Mouse (Mus musculus) midbrain, embryonic 14.5 days (tissue): ENCODE data around the gene Tbxas1. TPM values are rescaled to one million over a fixed set of nuclear protein-coding genes. Genes with fewer than 3 reads are reported as not detected.

ENCODE experiments used
- ATAC-seq: fragments of 200-750 bp; cut with Nextera tagmentation; 2 replicates; pipeline ENCODE4 v1.8.0; 2017; ENCODE audit warnings: moderate number of reproducible peaks, moderate library complexity; ENCODE audit not compliant: low FRiP score, low TSS enrichment
- DNase-seq: peaks from one replicate; pipeline ENCODE4 v3.0.0-alpha.2; 2015
- H3K27ac ChIP-seq: fragments of 300-500 bp; sonication (generic); replicated peaks from 2 replicates; pipeline ENCODE4 v1.5.1; 2014; ENCODE audit warnings: mild to moderate bottlenecking, low read depth, low read length, moderate library complexity
- H3K27me3 ChIP-seq: fragments of 300-500 bp; sonication (generic); 2 replicates; pipeline ENCODE4 v1.6.1; 2014; ENCODE audit warnings: low read length, control low read depth, mixed read lengths; ENCODE audit not compliant: control insufficient read depth, insufficient read depth
- H3K36me3 ChIP-seq: fragments of 300-500 bp; sonication (generic); 2 replicates; pipeline ENCODE4 v1.6.1; 2014; ENCODE audit warnings: low read length, control low read depth; ENCODE audit not compliant: control insufficient read depth, insufficient read depth
- H3K4me1 ChIP-seq: fragments of 300-500 bp; sonication (generic); 2 replicates; pipeline ENCODE4 v1.6.1; 2014; ENCODE audit warnings: mild to moderate bottlenecking, antibody characterized with exemption, low read length, control low read depth; ENCODE audit not compliant: control insufficient read depth, insufficient read depth
- H3K4me2 ChIP-seq: fragments of 300-500 bp; sonication (generic); 2 replicates; pipeline ENCODE4 v1.6.1; 2014; ENCODE audit warnings: mild to moderate bottlenecking, low read length, moderate library complexity
- H3K4me3 ChIP-seq: fragments of 300-500 bp; sonication (generic); replicated peaks from 2 replicates; pipeline ENCODE4 v1.5.1; 2014; ENCODE audit warnings: low read depth, low read length
- H3K9ac ChIP-seq: fragments of 300-500 bp; sonication (generic); replicated peaks from 2 replicates; pipeline ENCODE4 v1.6.1; 2014; ENCODE audit warnings: mild to moderate bottlenecking, low read length, moderate library complexity
- H3K9me3 ChIP-seq: fragments of 300-500 bp; sonication (generic); 2 replicates; pipeline ENCODE4 v1.6.1; 2016; ENCODE audit warnings: low read length, control low read depth, mixed read lengths; ENCODE audit not compliant: control insufficient read depth
- WGBS: fragments of 180-500 bp; shearing (Covaris S2); extraction: QIAGEN DNeasy Blood & Tissue Kit; methylation state at CpG from one replicate; pipeline ENCODE4 v1.1.7; 2014; 5-methylcytosine and 5-hydroxymethylcytosine counted together
- polyA plus RNA-seq: library from polyadenylated mRNA; unstranded; fragments of >200 nt; fragmentation: Nextera tagmentation; extraction: Ambion mirVana; gene quantifications from 2 replicates; pipeline ENCODE4 v1.2.1, GENCODE M21; 2014

Tbxas1 gene
- polyA plus RNA-seq, 1 experiment from 2014 or later, result 1.6 TPM

- 72% methylated on average over 6 of the region's 6 CpGs for WGBS
- no peaks in the 10 kb centered on the region for H3K9me3 ChIP-seq
- H3K27ac ChIP-seq, result peak overlapping the region; percentile 42; the same call in 1 of the 2 replicates
- ATAC-seq (no peak), DNase-seq (no peak)
- no peak overlapping the region for H3K4me3 ChIP-seq
- no peak overlapping the region for H3K9ac ChIP-seq
- no peaks in the 10 kb centered on the region for H3K36me3 ChIP-seq
- H3K4me1 ChIP-seq, result peaks cover 7% of the 10 kb centered on the region; the same call in 1 of the 2 replicates
- no peaks in the 10 kb centered on the region for H3K27me3 ChIP-seq
- H3K4me2 ChIP-seq, result no peak overlapping the region
Measured at GRCm38 (mm10) chr6:38970759-38971158, 95.6 kb downstream of the Tbxas1 start.

GRCm38 (mm10) chr6:38972826-38973225 is 97.6 kb downstream of the Tbxas1 start:
- Histone ChIP-seq H3K27me3 (no peaks in the 10 kb centered on the region), H3K36me3 (no peaks in the 10 kb centered on the region), H3K4me3 (no peak overlapping the region), H3K4me2 (no peak overlapping the region), H3K9me3 (no peaks in the 10 kb centered on the region), H3K27ac (no peak overlapping the region), H3K4me1 (peaks cover 7% of the 10 kb centered on the region; the same call in 1 of the 2 replicates), H3K9ac (no peak overlapping the region)
- DNase-seq (no peak), ATAC-seq (no peak)
- WGBS, result 63% methylated on average over 1 of the region's 1 CpGs

GRCm38 (mm10) chr6:38973441-38974161 is 98.4 kb downstream of the Tbxas1 start:
- WGBS, result 88% methylated on average over 10 of the region's 10 CpGs
- no peaks in the 10 kb centered on the region for H3K9me3 ChIP-seq
- H3K4me1 ChIP-seq, result peaks cover 7% of the 10 kb centered on the region; the same call in 1 of the 2 replicates
- H3K36me3 ChIP-seq, result no peaks in the 10 kb centered on the region
- H3K27me3 ChIP-seq, result no peaks in the 10 kb centered on the region
- no peak overlapping the region for H3K27ac ChIP-seq
- DNase-seq (no peak), ATAC-seq (no peak)
- no peak overlapping the region for H3K4me2 ChIP-seq
- no peak overlapping the region for H3K9ac ChIP-seq
- H3K4me3 ChIP-seq, result no peak overlapping the region

GRCm38 (mm10) chr6:38974162-38974525 is 98.9 kb downstream of the Tbxas1 start:
- WGBS, result 87% methylated on average over 1 of the region's 1 CpGs
- Histone ChIP-seq H3K27ac (no peak overlapping the region), H3K4me1 (peaks cover 7% of the 10 kb centered on the region; the same call in 1 of the 2 replicates), H3K9me3 (no peaks in the 10 kb centered on the region), H3K9ac (no peak overlapping the region), H3K4me3 (no peak overlapping the region), H3K27me3 (no peaks in the 10 kb centered on the region), H3K36me3 (no peaks in the 10 kb centered on the region), H3K4me2 (no peak overlapping the region)
- no peak for DNase-seq
- no peak for ATAC-seq

GRCm38 (mm10) chr6:38974536-38975268 is 99.5 kb downstream of the Tbxas1 start:
- no peak for DNase-seq
- no peaks in the 10 kb centered on the region for H3K27me3 ChIP-seq
- H3K27ac ChIP-seq, result no peak overlapping the region
- no peak for ATAC-seq
- H3K4me1 ChIP-seq, result peaks cover 7% of the 10 kb centered on the region; the same call in 1 of the 2 replicates
- no peak overlapping the region for H3K4me3 ChIP-seq
- H3K36me3 ChIP-seq, result no peaks in the 10 kb centered on the region
- WGBS, result 85% methylated on average over 8 of the region's 8 CpGs
- H3K4me2 ChIP-seq, result no peak overlapping the region
- H3K9ac ChIP-seq, result no peak overlapping the region
- H3K9me3 ChIP-seq, result no peaks in the 10 kb centered on the region

GRCm38 (mm10) chr6:38975866-38976265 is 100.7 kb downstream of the Tbxas1 start:
- H3K36me3 ChIP-seq, result no peaks in the 10 kb centered on the region
- ATAC-seq (no peak), DNase-seq (no peak)
- no peak overlapping the region for H3K4me2 ChIP-seq
- peaks cover under 1% of the 10 kb centered on the region; the same call in 1 of the 2 replicates for H3K4me1 ChIP-seq
- H3K9ac ChIP-seq, result no peak overlapping the region
- H3K27me3 ChIP-seq, result no peaks in the 10 kb centered on the region
- no peak overlapping the region for H3K27ac ChIP-seq
- no peaks in the 10 kb centered on the region for H3K9me3 ChIP-seq
- H3K4me3 ChIP-seq, result no peak overlapping the region
- WGBS, result 91% methylated on average over 4 of the region's 4 CpGs

- ATAC-seq, result no peak
- Histone ChIP-seq H3K4me3 (no peak overlapping the region), H3K27me3 (no peaks in the 10 kb centered on the region), H3K9ac (no peak overlapping the region), H3K27ac (no peak overlapping the region), H3K4me1 (no peaks in the 10 kb centered on the region), H3K9me3 (no peaks in the 10 kb centered on the region), H3K4me2 (no peak overlapping the region), H3K36me3 (no peaks in the 10 kb centered on the region)
- no peak for DNase-seq
- WGBS, result 81% methylated on average over 2 of the region's 2 CpGs
Measured at GRCm38 (mm10) chr6:38976355-38976754, 101.2 kb downstream of the Tbxas1 start.

GRCm38 (mm10) chr6:38980921-38981715 is 105.9 kb downstream of the Tbxas1 start:
- H3K27me3 ChIP-seq, result no peaks in the 10 kb centered on the region
- WGBS, result 88% methylated on average over 11 of the region's 11 CpGs

More at GRCm38 (mm10) chr6:38980921-38981715, 105.9 kb downstream of the Tbxas1 start:
- Histone ChIP-seq H3K4me3 (no peak overlapping the region), H3K27ac (no peak overlapping the region), H3K4me1 (no peaks in the 10 kb centered on the region), H3K4me2 (no peak overlapping the region), H3K9ac (no peak overlapping the region), H3K36me3 (no peaks in the 10 kb centered on the region), H3K9me3 (no peaks in the 10 kb centered on the region)
- no peak for DNase-seq
- ATAC-seq, result no peak
